Mouse (Mus musculus) testis, postnatal 10 days (tissue): ENCODE data around the gene 2700049A03Rik.
"Not testable (repeated sequence)": the region's sequence is repeated elsewhere in the genome, so short reads cannot be mapped to it uniquely, and the experiment has no call there.

Source experiments
- DNase-seq: peaks from one replicate; pipeline ENCODE4 v3.0.0; 2021; ENCODE audit warnings: low spot score

Gene 2700049A03Rik

DNA sequence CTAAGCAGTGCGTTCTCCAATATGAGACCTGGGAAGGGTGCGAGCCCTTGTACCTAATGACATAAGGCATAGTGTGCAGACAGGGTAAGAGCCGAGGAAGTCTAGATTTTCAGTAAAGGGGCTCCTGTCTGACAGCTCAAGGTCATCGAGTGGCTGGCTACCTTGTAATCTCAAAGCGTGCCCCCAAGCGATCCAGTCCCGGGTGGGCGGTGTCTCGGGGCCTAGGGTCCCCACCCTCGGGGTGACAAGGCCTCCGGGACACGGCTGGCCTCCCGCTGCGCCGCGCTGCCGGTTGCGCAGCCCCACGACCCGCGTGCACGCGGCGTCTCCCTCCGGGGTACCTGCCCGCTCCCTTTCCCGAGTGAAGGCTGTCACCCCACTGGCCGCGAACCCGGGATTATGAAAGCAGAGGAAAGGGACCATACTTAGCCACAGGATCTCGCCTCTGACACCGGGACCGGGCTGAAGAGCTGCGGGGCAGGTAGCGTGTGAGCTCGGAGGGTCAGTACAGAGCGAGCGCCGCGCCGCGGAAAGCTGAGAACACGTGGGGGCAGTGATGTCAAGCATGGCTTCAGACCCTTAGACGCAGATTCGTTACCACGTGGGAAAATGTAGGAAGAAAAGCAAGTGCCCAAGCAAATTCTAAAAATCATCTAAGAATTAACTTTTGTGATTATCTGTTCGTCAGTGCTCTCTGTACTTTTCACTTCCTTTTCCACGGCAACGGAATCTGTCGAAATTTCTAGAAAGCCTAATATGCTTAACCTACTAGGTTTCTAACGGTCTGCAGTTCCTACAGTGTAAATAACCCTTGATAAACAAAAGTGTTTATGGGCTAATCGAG is at the start of gene 2700049A03Rik, which contains the start of gene Timm9:
Gene 2700049A03Rik (plus strand): TSS at position 719 of the 844 bp plus-strand sequence.
Gene Timm9 (minus strand): TSS at position 555 of the 844 bp plus-strand sequence.
- peak; percentile 78 for DNase-seq

DNA sequence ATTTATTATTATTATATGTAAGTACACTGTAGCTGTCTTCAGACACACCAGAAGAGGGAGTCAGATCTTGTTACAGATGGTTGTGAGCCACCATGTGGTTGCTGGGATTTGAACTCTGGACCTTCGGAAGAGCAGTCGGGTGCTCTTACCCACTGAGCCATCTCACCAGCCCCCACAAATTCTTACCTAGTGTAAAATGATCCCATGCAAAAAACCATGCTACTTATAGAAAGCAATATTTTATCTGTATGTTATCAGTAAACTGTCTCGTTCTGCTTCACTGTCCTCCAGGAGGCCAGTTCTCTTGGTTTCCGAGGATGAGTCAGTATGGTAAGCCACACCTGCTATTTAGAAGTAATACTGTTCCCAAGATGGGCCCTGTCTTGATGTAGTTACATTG is 32.4 kb upstream of the 2700049A03Rik start:
- not testable (repeated sequence) for DNase-seq

DNA sequence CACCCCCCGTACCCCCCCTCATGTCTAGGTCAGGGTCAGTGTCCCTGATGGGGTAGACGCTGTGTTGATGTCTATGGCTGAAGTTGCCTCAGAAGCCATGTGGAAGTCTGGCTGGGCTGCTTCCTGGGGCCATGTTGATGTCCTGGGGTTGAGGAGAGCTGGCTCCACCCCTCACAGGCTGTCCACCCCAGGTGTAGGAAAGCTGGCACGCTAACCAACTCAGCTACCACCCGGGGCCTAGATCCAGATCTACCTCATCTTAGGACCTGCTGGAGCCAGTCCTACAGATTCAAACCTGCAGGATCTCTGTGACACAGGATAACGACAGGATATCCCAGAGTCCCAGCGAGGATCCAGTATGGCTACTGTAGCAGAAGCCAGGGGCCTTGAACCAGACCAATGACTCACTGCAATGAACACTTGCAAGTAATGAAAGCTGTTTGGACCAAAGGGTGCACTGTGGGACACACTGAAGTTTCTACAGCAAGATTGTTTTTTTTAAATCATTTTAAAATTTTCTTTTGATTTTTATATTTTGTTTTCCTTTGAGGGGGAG is 29.4 kb upstream of the 2700049A03Rik start:
- no peak for DNase-seq

GRCm38 (mm10) chr12:71111331-71111730 is 25.3 kb upstream of the 2700049A03Rik start, which contains the start of gene Tomm20l:
TSS of gene Tomm20l (plus strand) at chr12:71111428.
- DNase-seq, result peak; percentile 62

- DNase-seq, result no peak
These were observed 23.6 kb upstream of the 2700049A03Rik start for GRCm38 (mm10) chr12:71113074-71113473.

GRCm38 (mm10) chr12:71113675-71114288 is 22.9 kb upstream of the 2700049A03Rik start:
- DNase-seq, result peak; percentile 66

DNA sequence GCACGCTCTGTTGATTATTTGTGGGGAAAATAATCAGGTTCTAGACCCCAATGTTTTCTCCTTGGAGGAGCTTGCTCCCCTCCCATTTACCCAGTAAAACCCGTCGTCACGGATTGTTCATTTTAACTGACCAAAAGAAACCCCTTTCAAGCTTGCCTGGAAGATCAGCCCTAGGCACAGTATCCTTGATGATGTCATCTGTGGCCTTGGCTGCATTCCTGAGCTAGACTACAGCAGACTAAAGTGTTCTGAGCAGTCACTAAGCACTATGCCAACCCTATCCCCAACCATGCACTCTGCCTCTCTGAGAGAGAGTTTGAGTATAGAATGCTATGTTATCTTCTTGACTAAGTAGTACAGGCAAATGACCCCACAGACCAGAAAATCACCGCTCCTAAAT is 20.2 kb upstream of the 2700049A03Rik start:
- no peak for DNase-seq

DNA sequence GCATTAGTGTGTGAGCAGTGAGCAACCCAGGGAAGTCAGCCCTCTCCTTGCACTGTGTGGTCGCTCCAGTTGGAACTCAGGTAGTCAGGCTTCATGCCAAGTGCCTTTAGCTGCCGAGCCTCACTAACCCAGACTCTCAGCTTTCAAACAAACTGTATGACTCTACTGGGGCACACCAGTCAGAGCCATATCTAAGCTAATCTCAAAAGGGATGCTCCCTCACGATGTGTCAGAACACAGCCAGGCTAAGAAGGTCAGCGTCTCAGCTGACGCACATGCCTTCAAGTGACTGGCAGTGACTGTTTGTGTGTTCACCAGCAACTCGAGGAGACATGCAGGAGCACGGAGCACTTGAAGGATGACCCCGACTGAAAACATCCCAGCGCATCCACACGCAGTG is 13.9 kb upstream of the 2700049A03Rik start:
- no peak for DNase-seq

GRCm38 (mm10) chr12:71123286-71123685 is 13.4 kb upstream of the 2700049A03Rik start:
- no peak for DNase-seq

- DNase-seq, result no peak
These were observed 1.1 kb upstream of the 2700049A03Rik start for GRCm38 (mm10) chr12:71135581-71135980.

DNA sequence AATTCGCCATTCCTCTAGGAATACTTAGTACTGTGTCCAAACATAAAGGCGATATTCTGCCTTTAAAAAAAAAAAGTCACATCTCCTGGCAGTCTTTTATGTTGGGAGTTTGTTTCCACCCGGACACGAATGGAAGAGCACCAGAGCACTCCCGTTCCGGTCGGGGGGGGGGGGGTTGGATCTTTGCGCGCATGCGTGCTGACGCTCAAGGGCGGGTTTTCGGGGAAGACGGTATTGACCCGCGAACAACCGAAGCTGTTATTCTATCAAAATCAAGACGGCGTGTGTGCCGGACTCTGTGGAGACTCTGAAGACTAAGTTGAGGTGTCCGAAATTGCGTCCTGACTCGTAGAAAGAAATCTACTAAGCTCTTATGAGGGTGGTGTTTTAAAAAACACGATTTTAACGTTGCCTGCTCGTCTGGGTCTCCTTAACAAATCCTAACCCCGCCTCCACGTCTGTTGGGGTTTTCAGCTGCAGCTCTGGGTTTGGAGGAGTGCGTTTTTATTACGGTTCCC is 385 bp downstream of the 2700049A03Rik start:
- DNase-seq, result peak; percentile 92

GRCm38 (mm10) chr12:71137686-71138085 is 1.0 kb downstream of the 2700049A03Rik start:
- DNase-seq, result no peak

GRCm38 (mm10) chr12:71139258-71139828 is 2.7 kb downstream of the 2700049A03Rik start:
- DNase-seq, result no peak

DNA sequence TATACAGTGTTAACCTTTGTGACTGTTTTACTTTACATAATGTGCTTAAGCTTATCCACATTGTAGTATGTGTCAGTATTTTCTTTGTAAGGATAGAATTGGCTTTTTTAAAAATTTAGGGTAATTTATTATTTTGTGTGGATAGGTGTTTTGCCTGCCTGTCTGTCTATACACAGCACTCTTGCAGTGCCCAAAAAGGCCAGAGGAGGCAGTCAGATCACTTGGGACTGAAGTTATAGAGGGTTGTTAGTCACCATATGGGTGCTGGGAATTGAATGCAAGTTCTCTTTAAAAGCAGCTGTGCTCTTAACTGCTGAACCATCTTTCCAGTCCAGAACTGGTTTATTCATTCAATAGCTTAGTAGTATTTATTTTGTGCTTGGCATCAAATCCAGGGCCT is 4.5 kb downstream of the 2700049A03Rik start:
- no peak for DNase-seq

DNA sequence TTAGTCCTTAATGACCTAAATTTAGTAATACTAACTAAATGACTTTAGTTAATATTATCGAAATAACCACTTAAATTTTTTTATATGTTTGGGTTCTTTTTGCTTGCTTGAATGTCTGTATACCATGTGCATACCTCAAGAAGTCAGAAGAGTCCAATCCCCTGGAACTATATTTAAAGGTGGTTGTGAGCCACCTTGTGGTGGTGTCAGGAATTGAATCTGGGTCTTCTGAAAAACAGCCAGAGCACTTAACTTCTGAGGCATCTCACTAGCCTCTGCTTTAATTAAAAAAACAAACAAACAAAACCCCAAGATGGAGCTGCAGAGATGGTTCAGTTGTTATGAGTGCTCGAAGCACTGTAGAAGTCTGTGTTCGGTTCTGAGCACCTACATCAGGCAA is 11.0 kb downstream of the 2700049A03Rik start:
- DNase-seq, result peak; percentile 67

DNA sequence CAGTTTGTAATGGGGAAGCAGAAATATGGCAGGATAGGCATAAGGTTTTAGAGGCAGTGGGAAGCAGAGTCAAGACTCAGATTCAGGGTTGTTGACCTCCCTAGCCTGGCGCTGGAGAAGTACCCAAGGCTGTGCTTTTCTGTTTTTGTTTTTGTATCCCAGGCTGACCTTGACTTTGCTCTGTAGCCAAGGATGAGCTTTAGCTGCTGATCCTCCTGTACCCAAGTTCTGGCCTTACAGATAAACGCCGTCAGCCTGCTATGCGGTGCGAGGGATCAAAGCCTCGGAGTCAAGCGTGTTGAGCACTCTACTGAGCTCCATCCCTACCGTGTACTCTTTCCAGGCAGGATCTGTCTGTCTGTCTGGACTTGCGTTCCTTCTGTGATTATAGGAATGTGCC is 12.2 kb downstream of the 2700049A03Rik start:
- DNase-seq, result no peak

GRCm38 (mm10) chr12:71149456-71149855 is 12.8 kb downstream of the 2700049A03Rik start:
- no peak for DNase-seq

DNA sequence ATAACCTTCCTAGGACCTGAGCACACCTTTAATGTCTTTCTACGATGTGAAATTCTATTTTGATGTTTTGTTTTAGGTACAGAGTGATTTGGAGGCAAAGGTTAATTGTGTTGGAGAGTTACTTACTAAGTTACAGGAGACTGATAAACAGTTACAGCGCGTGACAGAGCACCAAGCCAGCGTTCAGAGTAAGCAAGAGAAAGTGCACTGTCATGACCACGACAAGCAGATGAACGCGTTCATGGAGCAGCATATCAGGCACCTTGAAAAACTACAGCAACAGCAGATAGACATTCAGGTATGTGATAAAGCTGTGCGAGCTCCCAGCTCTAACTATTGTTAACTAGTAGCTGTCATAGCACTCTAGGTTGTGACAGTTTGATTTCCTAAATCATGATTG is 13.5 kb downstream of the 2700049A03Rik start:
- no peak for DNase-seq

DNA sequence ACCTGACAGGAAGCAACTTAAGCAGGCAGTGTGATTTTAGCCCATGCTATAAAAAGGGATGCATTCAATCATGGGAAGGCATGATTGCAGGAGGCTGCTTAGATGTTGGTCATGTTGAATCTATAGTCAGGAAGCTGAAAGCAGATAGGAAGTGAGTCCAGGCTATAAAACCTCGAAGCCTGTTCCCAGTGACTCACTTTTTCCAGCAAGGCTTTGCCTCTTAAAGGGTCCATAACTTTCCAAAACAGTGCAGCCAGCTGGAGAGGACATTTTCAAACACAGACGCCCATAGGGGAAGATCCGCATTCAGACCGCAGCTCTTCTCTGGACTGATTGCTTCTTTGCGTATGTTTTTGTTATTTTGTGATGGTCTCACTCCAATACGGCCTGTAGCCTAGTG is 18.3 kb downstream of the 2700049A03Rik start:
- no peak for DNase-seq

DNA sequence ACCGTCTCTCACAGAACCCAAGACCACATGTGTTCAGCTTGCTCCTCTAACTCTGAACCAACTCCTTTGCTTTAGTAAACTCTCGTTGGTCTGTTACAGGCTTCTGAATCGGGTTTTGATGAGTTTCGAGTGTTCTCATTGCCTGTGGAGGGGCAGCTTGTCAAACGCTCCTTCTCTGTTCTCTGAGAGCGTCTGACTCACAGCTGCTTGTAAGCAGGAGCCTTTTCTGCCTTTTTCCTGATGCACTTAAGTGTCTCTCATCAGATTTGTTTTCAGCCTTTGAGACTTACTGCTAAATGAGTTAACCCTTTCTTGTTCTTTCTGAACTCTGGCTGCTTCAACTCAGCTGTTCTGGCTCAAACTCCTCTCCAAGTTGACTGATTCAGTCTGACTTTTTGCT is 21.3 kb downstream of the 2700049A03Rik start:
- no peak for DNase-seq

- no peak for DNase-seq
These were observed 27.8 kb downstream of the 2700049A03Rik start for GRCm38 (mm10) chr12:71164410-71164809.

DNA sequence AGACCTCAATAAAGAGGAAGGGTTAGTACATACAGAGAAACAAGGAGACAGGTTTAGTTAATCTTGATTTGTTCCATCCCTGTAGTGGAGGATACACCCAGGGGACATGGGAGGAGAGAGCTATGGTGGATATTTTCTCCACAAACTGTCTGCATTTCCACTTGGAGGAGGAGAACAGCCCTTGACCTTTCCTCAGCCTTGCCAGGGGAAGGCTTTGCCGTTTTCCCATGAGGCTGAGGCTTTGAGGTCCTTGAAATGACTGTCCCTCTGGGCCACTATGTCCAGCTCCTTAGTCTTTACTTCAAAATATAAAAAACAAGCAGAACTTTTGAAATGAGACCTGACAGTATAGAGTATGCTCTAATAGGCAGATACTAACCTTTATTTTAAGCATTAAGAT is 33.3 kb downstream of the 2700049A03Rik start:
- DNase-seq, result no peak
